Mouse (Mus musculus) neural tube, embryonic 10.5 days (tissue): ENCODE data around the gene Glrb.

Experiments
- DNase-seq: peaks from one replicate; pipeline ENCODE4 v3.0.0-alpha.2; 2017; ENCODE audit warnings: low spot score; ENCODE audit errors: extremely low spot score

Glrb gene

DNA sequence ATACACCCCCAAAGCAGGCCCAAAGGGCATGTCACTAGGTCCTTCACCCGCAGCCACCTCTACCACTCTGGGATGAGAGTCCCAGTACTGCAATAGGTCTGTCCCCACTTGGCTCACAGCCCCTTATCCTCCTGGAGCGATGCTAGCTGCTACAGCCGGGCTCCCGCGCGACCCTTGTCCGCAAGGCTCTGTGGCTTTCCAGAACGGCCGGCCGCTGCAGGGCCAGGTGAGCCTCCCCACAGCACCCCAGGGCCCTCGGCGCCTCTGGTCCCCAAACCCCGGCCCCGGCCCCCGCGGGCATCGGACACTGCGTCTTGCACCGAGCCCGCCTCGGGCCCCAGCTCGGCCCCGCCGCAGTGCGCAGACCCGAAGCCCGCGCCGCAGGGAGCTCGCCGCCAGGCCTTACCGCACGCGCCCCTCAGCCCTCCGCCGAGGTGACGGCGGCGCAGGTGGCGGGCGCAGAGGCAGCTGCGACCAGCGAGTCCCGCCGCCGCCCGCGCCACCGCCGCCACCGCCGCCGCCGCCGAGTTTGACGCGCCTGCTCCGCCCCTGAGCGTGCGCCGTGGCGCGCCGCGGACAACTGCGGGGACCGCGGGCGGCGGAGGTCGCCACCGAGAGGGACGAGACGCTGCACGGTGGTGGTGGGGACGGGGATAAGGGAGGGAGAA is at the start of gene Glrb:
TSS of gene Glrb (minus strand) at position 550 of the 668 bp plus-strand sequence.
- peak; percentile 69 for DNase-seq

DNA sequence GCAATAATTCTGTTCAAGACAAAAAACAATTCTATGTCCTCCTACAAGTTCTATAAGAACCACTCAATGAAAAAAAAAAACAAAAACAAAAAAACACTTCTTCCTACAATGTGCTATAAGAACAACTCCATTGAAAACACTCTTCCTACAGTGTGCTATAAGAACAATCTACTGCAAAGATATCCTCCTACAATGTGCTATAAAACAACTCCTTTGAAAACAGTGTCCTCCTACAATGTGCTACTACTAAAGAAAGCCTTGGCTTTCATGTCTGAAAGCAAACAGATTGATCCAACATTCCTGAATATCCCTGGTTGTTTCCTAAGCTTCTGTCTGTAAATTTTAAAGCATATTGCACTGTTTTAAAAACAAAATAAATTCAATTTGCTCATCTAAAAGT is 46.5 kb upstream of the Glrb start:
- no peak for DNase-seq

DNA sequence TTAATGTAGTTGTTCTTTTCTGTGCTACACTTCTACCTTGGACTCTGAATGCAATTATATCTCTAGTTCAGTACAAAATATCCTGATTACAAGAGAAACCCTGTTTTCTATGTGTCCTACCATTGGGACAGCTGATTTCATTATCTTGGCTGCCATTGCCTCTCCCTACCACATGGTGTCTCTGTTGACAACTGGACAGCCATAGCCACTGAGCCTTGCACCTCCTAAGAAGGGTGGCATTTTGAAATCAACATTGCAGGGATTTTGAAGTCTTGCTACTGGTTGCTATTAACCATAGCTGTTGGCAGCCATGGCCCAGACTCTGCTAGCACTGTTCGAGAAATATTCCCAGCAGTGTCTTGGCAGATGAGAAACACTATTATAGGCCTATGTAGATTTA is 45.1 kb upstream of the Glrb start:
- DNase-seq: peak; percentile 26

DNA sequence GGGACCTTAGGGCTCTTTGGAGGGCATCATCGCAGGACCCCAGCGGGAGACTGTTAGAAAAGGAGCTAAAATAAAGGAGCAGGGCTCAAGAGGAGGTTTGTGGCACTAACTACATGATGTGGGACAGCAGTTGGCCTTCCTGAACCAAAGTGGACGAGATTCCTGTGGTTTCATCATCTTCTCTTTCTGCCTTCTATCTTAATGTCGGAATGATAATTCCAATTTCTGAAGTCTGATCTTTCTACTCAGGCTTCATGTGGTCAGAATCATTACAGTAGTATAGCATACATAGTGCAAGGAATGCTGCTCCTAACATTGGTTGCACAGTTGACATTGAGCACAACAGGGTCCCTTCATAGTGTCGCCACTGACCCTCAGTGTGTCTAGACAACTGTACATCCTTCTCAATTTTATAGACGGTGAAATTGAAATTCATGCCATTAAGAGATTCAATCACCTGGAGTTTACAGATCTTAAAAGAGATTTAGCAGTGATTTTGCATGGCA is 372 bp upstream of the Glrb start:
- DNase-seq: no peak

DNA sequence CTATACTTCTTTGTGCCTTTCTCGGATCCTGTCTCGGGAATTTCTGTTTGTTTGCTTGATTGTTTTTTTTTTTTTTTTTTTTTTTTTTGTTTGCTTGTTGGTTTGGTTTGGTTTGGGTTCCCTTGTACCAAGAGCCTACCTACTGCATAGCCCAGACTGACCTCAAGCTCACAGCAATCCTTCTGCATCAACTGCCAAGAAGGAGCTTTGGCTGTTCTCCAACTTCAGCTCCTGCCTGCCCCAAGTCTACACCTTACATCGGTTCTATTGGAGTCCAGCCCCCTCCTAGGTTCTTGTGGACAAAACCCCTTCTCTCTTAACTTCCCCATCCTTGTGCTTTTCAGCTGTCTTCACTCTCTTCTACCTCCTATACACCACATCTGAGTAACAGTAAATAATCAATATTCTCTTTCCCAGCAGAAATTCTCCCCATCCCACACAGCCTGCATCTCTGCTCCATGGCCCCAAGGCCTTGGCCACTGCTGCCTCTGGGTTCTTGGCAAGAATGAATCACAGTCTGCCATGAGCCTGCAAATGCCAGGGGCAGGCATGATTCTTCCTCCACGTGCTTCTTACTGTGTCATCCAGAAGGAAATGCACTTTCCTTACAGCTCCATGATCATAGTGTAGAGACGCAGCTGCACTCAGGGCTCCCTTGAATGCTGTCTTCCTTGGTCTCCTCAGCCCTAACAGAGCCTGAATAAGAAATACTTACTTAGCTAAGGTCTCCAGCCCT is 18.5 kb downstream of the Glrb start:
- DNase-seq: no peak

DNA sequence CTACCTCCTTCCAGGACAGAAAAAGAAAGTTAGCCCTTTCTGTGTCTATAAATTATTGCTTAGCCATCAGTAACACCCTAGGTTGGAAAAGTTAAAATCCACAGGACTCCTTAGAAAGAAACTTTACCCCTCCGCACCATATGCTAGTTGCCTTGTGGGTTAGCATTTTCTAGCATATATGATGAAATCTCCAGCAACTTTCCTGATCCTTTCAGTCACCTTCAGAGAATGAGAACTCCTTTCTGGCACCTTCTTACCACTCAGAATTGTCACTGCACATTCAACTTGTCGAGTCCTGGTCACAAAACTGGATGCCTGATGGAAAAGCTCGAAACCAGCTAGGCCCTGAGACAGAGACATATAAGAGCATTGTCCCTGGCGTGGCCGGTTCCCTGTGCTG is 19.1 kb downstream of the Glrb start:
- no peak for DNase-seq

DNA sequence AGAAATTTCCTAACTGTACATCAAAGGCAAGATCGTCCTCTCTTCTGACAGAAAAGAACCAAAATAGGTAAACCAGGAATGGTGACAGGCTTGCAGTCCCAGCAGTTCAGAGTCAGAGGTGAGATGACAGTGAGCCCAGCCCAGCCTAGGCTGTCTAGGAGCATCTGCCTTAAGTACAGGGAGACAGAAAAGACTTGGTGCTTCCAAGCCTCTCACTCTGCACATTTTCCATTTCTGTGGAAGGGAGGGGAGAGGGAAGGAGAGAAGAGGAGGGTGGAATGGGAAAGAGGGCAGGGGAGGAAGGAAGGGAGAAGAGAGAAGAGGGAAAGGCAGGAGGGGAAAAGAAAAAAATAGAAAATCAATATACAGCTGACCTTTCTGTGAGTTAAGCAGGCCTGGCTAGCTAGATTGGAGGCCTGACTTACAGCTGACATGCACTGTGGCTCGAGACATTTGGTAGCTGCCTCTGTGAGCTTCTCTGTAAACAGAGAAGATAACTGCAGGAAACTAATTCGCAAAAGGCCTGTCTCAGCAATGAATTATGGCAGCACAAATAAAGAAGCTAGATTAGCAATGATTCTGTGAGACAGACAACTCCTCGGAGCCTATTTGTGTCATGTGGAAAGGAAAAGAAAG is 20.3 kb downstream of the Glrb start:
- DNase-seq: no peak

DNA sequence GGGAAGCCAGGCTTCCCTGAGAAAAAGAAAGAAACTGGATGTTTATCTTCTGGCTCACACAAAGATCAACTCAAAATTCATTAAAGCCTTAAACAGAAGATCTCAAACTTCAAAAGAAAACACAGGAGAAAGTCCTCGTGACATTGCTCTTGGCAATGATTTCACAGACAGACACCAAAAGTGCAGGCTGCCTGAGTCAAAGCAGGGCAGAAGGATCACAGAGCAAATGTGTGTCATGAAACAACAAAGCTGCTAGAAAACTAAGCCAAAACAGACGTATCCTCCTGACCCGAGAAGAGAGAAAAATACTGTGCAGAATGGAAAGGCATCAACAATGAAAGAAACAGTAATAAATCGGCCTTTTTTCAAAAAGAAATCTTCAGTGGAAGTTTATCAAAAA is 22.4 kb downstream of the Glrb start:
- DNase-seq: no peak

DNA sequence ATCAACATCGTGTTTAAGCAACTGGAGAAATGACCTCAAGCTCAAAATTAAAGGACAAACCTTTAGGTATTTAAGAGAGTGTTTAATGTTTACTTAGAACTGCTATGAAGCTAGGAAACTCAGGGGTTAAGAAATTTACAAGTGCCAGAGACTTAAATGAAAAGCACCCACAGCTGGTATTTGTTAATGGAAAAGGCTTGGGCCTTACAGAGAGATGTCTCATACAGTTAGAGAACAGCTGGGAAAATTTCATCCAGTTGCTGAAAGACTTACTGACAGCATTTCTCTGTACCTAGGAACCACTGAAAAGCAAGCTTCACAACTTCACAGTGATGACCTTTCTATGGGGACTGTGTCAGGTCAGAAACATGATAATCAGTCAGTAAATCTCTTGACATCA is 28.3 kb downstream of the Glrb start:
- no peak for DNase-seq

DNA sequence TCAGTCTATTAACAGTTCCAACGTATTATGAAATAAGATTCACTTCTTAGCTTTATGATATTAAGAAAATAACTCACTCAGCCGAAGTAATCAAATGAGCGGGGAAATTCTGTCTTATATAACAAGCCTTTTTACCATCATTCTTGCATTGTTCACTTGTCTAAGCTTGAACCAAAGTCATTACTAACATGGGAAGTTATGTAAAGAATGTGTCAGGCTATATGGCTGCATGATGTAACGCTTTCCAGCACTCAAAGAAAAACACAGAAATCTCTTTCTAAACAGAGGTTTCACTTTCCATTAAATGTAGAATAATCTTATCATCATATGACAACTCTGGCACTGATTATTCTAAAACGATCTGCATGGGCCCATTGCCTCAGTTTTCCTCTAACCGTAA is 29.9 kb downstream of the Glrb start:
- no peak for DNase-seq

DNA sequence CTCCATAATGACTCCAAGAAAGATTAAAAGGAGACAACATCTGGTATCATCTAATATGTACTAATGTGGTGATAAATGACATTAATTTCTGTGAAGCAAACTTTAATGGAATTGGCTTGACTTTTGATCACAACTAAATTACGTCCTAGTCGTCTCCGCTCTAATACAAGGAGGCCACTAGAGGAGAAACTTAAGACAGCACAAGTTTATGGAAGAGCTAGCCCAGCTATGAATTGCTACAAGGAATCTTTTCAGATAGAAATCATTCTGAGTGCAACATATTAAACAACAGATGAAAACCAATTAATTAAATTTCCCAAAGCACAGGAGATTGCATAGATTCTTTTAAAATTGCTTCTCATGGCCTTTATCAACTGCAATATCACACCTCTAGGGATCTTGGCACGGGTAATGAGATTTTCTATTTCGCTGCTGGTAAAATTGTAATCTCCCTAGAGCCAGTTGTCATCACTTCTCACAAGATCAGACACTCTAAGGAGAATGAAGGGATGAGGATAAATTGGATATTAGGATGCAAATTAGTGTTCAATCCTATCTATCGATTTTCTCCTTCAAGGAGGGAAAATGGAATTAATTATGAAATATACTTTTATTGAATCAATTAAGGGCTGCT is 32.7 kb downstream of the Glrb start:
- DNase-seq: no peak

DNA sequence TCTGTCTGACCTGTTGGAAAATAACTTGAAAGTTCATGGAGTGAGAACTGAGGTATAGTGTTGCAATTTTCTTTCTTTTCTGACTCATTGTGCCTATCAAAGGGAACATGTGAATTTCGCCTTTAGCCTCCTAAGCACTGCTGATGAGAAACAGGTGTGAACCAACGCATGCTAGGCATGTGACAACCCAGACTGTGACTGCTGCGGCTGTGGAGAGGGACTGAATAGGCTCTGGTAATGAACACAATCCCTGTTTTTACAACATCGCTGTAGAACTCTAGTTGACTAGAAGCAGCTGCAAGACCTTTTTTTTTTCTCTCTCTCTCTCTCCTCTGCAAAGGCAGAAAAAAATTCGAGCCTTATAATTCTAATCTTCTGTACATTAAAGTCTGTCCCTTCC is 34.9 kb downstream of the Glrb start:
- peak; percentile 52 for DNase-seq

DNA sequence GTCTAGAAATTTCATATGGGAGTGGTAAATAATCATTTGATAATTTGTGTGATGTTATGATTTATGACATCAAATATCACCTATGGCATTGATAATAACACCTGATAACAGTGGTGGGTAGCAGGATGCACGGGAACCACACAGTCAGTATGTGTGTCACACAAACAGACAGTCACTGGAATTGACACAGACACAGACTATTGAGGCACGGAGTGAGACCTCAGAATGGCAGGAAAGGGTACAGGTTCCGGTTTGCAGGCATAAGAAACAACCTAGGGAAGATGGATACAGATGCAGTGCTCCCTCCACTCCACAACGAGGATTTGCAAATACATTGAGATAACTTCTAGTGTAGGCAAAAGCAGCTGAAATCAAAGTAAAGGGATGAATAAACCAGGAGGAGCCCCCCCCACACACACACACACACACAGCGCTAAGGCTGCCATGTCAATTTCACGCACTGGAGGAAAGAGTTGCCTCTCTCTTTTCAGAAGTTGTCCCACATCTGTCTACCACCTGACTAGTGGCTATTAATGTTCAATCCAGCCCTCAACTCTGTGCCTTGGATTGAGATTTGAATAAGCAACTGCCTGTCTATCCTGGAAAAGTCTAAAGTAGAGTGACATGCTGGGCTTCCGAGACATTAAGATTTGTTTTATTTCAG is 38.6 kb downstream of the Glrb start:
- no peak for DNase-seq

DNA sequence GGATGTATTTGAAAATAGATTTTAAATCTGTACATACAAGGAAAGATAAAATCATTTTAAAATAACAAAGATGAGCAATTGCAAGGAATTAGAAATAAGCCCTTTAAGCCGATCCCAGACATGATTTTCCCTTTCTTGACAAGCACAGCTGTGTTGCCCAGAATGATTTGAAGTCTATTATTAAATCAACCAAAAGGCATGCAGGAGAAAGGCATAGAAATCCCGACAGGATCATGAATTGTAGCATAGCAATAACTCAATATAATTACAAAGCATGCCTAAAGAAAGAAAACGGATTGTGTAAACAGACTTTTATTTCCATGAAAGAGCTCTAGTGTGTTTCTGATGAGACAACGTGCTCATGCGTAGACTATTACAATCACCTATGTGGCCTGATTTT is 39.4 kb downstream of the Glrb start:
- DNase-seq: no peak

DNA sequence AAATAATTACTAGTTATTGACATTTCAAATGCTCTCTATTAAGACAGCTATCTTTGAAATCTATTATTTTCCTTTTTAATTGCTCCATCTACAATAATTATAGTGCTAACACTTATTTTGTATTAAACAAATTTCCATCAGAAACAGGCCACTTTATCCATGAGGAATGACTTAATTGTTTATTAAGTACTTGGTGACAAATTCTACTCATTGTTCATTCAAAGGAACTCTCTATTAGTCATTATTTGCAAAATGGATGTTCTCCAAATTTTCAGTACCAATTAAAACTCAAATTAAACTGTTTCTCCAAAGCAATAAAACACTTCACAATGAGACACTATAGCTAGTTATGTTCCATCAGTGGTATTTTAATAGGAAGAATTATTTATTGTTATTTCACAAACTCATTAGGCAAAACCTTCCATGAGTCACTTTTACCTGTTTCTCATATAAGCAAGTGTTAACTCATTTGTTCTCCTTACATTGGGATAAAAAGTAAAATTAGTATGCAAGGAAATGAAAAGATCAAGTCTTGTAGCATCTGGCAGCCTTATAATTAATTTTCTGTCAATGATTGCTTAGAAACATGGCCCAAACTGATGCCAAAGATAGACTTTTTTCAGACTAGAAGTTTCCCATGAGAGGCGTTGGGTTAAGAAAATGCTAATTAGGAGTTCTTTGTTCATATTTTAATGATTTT is 41.8 kb downstream of the Glrb start:
- DNase-seq: no peak

DNA sequence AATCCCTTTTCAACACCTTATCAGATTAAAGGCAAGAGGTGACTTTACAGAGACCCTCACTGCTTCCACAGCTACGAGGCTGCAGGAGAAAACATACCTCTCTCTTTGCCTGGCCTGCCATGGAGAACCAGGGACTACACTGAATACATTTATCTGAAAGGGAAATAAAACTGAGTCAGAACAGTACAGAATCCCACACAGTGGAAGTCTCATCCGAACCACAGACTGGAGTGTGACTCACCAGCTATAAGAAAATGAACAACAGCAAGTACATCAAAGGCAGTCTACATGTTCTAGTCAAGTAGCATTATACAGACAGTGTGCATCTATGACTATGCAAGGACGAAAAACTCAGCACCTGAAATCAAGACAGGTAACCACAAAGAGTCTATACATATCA is 46.1 kb downstream of the Glrb start:
- DNase-seq: no peak

DNA sequence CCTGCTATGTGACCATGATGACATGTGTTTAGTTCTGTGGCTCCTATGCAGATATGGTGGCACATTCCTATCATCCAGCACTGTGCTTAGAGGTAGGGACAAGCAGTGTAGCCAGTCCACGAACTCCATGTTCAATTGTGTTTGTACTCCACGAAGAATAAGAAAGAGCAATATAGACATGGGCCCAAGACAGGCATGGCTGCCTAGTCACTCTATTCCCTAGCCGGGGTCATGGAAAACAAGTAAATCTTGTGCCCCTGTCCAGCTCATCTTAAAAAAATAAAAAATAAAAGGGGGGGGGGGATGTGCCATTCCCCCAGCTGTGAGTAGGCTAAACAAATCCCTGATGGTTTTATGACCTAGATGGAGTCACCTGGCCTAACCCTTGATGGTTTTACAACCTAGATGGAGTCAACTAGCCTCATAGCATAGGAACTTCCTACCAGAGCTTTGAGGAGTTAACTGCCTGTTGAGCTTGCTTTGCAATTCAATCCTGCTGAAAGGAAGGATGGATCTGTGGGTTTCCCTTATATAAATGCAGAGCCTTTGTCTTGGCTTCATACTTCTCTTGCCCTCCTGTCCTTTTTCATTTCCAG is 60.5 kb downstream of the Glrb start:
- no peak for DNase-seq

DNA sequence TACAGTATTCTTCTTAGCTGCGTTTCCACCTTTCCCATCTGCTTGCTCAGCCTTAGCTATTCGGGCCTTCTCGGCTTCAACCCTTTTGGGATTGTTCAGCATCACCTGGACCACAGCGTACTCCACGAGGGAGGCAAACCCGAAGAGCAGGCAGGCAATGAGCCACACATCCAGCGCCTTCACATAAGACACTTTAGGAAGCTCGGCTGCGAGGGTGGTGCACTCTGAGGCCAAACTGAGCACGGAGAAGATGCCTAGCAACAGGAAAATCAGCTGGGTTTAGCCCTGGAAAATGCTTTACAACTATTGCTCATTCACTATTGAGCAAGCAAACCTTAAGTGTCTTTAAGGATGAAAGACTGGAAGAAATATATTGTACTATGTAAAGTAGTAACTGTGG is 62.5 kb downstream of the Glrb start:
- no peak for DNase-seq

DNA sequence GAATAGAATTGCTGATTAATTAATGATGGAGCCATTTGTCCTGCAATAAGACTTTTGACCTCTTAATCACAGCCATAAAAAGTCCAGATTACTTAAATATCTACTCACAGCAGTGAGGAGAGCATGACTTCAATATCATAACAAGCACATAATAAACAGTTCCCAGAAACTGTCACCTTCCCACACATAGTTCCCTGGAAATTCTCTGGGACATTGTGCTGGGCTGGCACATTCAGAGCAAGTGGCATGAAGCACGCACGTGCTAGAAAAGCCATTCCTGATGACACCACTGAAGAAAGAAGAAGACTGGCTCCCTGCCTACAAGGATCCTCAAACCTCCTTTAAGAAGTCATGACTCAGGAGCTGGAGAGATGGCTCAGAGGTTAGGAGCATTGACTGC is 67.8 kb downstream of the Glrb start:
- no peak for DNase-seq

DNA sequence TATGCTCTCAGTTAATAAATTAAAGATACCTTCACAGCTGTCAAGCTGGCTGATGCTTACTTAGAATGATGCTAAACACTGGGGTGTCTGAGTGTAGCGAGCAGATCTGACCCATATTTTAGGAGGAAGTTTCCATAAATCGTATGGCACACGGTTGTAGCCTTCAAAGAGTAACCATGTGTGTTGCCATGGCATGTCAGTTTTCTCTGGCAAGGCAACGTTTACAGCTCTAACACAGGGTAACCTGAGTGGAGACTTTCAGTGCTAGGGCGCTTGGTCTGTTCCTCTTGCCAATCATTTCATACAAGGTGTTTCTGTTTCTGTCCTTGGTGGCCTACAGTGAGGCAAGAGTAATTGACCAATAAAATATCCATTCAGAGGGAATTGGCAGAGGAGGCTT is 73.6 kb downstream of the Glrb start:
- no peak for DNase-seq

DNA sequence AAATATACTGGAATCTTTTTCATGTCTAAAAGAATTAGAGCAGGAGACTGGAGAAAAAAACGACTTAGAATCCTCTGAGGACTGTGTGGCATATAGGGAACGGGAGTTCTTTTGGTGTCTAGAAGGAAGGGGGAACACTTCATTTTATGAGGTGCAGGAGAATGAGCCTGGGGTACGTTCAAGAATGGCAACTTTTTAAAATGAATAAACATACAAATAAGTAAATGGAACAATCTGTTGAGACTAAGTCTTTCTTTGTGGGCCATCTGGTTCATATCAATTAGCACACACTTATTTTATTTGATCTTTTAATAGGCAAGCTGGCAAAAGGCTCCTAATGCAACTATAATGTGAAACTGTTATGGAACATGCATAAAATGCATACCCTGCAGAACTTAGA is 75.9 kb downstream of the Glrb start:
- DNase-seq: no peak
